Mouse (Mus musculus): ENCODE results near the gene Tmc8. TPM values are rescaled to one million over a fixed set of nuclear protein-coding genes. Genes with fewer than 3 reads are reported as not detected.

Gene Tmc8
- polyA plus RNA-seq, 1 experiment from 2014 or later: 6.0 TPM

DNA sequence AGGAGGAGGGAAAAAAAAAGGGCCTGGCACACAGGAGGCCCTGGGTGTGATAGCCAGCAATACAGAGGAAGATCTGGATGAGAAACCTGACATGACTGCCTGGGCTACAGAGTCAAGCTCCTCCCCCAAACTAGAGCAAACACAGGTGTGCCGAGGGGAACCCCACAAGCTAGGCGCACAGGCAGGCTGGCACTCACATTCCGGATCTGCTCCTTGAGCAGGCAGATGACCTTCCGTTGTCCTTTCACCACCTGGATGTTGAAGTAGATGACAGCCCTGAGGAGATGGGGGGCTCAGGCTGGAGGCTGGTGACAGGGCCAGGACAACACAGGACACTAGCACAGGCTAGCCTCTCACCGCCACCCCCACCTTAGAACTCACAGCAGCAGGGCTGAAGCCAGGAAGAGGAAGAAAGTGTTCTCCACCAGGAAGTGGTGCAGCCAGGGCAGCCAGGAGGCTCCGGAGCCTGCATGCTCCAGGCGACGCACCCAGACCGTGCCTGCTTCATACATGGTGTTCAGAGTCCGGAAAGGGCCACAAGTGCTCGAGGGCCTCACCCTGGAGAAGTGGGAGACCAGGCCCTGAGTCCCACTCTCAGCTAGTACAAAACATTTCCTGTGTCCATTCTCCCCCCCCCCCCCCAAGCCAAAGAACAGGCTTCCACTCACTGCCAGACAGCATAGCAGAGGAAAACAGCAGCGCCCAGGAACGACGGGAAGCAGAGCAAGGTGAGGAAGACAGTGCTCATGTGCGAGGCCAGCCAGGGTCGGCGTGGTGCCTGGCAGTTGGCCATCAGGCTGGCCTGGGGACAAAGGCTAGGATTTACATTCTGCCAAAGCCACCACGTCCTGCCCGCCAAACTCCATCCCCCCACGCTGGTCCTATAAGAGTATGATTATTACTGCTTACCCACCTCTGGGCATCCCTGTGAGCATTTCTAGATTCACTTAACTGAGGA is 12.9 kb upstream of the Tmc8 start:
- no peak overlapping the region for H3K9ac ChIP-seq (ENCODE audit: low read length)
- H3K27ac ChIP-seq (ENCODE audit: low read length): no peak overlapping the region
- H3K4me1 ChIP-seq (ENCODE audit: control insufficient read depth, insufficient read depth, low read length): no peaks in the 10 kb centered on the region; the same call in 1 of the 2 replicates
- no peaks in the 10 kb centered on the region for H3K9me3 ChIP-seq (replicated peaks; ENCODE audit: control insufficient read depth, low read length)
- peaks cover 27% of the 10 kb centered on the region for H3K36me3 ChIP-seq (ENCODE audit: control insufficient read depth, insufficient read depth)
- no peak for ATAC-seq (replicated peaks; ENCODE audit: extremely low read depth, insufficient read depth, low FRiP score)
- no peak overlapping the region for H3K4me3 ChIP-seq (ENCODE audit: low read length)
- no peaks in the 10 kb centered on the region for H3K27me3 ChIP-seq (ENCODE audit: control insufficient read depth, insufficient read depth, low read length)
- H3K4me2 ChIP-seq (ENCODE audit: low read depth, low read length): no peak overlapping the region
- WGBS: 68% methylated on average over 20 of the region's 20 CpGs

DNA sequence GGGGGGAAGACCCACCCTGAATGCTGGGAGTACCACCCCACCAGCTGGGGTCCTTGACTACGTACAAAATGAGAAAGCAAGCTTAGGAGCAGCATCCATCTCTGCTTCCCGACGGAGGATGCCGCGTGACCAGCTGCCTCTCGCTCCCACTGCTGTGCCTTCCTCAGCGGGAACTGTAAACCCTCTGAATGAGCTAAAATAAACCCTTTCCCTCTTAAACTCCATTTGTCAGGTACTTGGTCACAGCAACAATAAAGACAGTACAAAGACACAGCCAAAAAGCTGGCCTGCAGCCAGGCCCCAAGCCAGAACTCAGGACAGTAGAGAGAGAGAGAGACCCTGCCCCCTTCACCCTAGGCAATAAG is 12.2 kb upstream of the Tmc8 start:
- no peak for ATAC-seq (replicated peaks; ENCODE audit: extremely low read depth, insufficient read depth, low FRiP score)

DNA sequence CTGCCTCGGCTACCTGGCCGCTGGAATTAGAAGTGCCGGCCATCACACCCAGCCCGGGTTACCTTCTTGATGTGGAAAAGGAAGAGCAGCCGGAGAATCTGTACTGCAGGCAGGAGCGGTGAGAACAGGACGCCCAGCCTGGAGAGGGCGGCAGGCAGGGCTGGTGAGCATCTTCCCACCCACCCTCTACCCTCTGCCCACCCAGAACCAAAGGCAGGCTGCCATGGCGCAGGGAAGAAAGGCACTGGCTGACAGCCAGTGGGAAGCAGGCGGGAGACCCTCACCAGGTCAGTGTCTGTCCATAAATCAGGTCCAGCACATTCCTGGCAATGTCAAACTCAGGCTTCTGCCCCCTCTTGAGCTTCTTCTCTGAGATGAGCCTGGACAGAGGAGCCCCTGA is 11.5 kb upstream of the Tmc8 start:
- Histone ChIP-seq H3K27me3 (ENCODE audit: control insufficient read depth, insufficient read depth, low read length) (no peaks in the 10 kb centered on the region), H3K9ac (ENCODE audit: low read length) (no peak overlapping the region), H3K4me2 (ENCODE audit: low read depth, low read length) (no peak overlapping the region), H3K27ac (ENCODE audit: low read length) (no peak overlapping the region), H3K4me1 (ENCODE audit: control insufficient read depth, insufficient read depth, low read length) (no peaks in the 10 kb centered on the region; the same call in 1 of the 2 replicates), H3K9me3 (replicated peaks; ENCODE audit: control insufficient read depth, low read length) (no peaks in the 10 kb centered on the region), H3K4me3 (ENCODE audit: low read length) (no peak overlapping the region), H3K36me3 (ENCODE audit: control insufficient read depth, insufficient read depth) (peaks cover 22% of the 10 kb centered on the region)
- WGBS: 85% methylated on average over 10 of the region's 10 CpGs
- no peak for ATAC-seq (replicated peaks; ENCODE audit: extremely low read depth, insufficient read depth, low FRiP score)

More for the DNA sequence above, 12.2 kb upstream of the Tmc8 start:
- Histone ChIP-seq H3K36me3 (ENCODE audit: control insufficient read depth, insufficient read depth) (peaks cover 22% of the 10 kb centered on the region), H3K4me3 (ENCODE audit: low read length) (no peak overlapping the region), H3K9ac (ENCODE audit: low read length) (no peak overlapping the region), H3K27me3 (ENCODE audit: control insufficient read depth, insufficient read depth, low read length) (no peaks in the 10 kb centered on the region), H3K4me1 (ENCODE audit: control insufficient read depth, insufficient read depth, low read length) (no peaks in the 10 kb centered on the region; the same call in 1 of the 2 replicates), H3K27ac (ENCODE audit: low read length) (no peak overlapping the region), H3K4me2 (ENCODE audit: low read depth, low read length) (no peak overlapping the region), H3K9me3 (replicated peaks; ENCODE audit: control insufficient read depth, low read length) (no peaks in the 10 kb centered on the region)
- WGBS: 85% methylated on average over 7 of the region's 7 CpGs

DNA sequence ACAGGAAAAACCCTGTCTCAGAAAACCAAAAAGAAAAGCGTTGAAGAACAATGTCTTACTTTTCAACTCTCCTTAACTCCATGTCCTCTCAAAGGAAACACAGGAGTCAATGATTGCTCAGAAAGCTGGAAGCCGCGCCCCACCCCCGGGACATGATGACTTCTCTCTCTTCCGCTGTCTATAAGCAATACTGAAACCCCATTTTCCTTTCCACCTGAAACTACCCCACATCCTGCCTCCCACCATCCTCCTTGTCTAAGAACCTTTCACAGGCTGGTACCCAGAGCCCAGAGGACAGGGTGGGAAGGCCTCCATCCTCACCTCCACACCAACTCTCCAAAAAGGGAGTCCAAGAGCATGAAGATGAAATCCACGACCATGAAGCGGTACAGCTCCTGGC is 9.5 kb upstream of the Tmc8 start:
- 92% methylated on average over 7 of the region's 7 CpGs for WGBS
- H3K4me3 ChIP-seq (ENCODE audit: low read length): no peak overlapping the region

DNA sequence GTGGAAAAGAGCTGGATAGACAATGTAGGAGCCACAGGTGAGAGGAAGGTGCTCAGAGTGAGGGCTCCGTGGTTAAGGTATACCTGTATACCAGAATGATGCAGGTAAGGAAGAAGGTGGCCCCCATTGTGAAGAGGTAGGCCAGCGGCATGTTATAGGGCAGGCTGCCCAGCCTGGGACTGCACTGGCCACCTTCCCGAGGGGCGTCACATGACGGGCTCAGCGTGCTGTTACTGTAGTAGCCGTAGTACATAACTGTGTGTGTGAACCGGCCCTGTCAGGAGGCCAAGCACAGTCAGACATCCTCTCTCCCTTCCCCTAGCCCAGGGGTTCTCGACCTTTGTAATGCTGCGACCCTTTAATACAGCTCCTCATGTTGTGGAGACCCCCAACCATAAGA is 7.0 kb upstream of the Tmc8 start:
- WGBS: 90% methylated on average over 10 of the region's 10 CpGs
- H3K4me3 ChIP-seq (ENCODE audit: low read length): no peak overlapping the region
- H3K9me3 ChIP-seq (replicated peaks; ENCODE audit: control insufficient read depth, low read length): no peaks in the 10 kb centered on the region
- H3K27ac ChIP-seq (ENCODE audit: low read length): no peak overlapping the region
- H3K27me3 ChIP-seq (ENCODE audit: control insufficient read depth, insufficient read depth, low read length): no peaks in the 10 kb centered on the region
- no peak overlapping the region for H3K4me2 ChIP-seq (ENCODE audit: low read depth, low read length)
- H3K36me3 ChIP-seq (ENCODE audit: control insufficient read depth, insufficient read depth): peaks cover 5% of the 10 kb centered on the region; the same call in 1 of the 2 replicates
- ATAC-seq (replicated peaks; ENCODE audit: extremely low read depth, insufficient read depth, low FRiP score): no peak
- no peak overlapping the region for H3K9ac ChIP-seq (ENCODE audit: low read length)
- peaks cover 11% of the 10 kb centered on the region for H3K4me1 ChIP-seq (ENCODE audit: control insufficient read depth, insufficient read depth, low read length)

More for the DNA sequence above, 9.5 kb upstream of the Tmc8 start:
- H3K27me3 ChIP-seq (ENCODE audit: control insufficient read depth, insufficient read depth, low read length): no peaks in the 10 kb centered on the region
- no peaks in the 10 kb centered on the region for H3K9me3 ChIP-seq (replicated peaks; ENCODE audit: control insufficient read depth, low read length)
- no peak overlapping the region for H3K27ac ChIP-seq (ENCODE audit: low read length)
- no peak overlapping the region for H3K4me2 ChIP-seq (ENCODE audit: low read depth, low read length)
- H3K4me1 ChIP-seq (ENCODE audit: control insufficient read depth, insufficient read depth, low read length): no peaks in the 10 kb centered on the region; the same call in 1 of the 2 replicates
- no peak for ATAC-seq (replicated peaks; ENCODE audit: extremely low read depth, insufficient read depth, low FRiP score)
- no peak overlapping the region for H3K9ac ChIP-seq (ENCODE audit: low read length)
- peaks cover 12% of the 10 kb centered on the region; the same call in 1 of the 2 replicates for H3K36me3 ChIP-seq (ENCODE audit: control insufficient read depth, insufficient read depth)

DNA sequence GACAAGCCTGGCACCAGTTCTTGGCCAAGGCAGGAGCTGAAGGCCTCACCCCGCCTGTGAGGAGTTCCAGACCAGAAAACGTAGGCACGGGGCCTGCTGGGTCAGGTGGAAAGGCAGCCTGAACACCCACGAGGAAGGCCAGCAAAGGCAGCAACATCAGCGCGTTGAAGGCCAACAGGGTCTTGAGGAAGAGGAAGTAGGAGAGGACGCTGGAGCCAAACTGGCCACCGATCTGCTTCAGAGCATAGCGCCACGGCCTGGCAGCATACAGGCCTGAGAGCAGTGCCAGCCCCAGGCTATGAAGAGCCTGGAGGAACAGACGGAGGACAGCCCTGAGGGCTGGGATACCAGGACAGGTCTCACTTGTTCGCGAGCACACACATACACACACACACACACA is 6.3 kb upstream of the Tmc8 start:
- H3K4me3 ChIP-seq (ENCODE audit: low read length): no peak overlapping the region
- peaks cover 5% of the 10 kb centered on the region; the same call in 1 of the 2 replicates for H3K36me3 ChIP-seq (ENCODE audit: control insufficient read depth, insufficient read depth)
- WGBS: 87% methylated on average over 13 of the region's 13 CpGs

DNA sequence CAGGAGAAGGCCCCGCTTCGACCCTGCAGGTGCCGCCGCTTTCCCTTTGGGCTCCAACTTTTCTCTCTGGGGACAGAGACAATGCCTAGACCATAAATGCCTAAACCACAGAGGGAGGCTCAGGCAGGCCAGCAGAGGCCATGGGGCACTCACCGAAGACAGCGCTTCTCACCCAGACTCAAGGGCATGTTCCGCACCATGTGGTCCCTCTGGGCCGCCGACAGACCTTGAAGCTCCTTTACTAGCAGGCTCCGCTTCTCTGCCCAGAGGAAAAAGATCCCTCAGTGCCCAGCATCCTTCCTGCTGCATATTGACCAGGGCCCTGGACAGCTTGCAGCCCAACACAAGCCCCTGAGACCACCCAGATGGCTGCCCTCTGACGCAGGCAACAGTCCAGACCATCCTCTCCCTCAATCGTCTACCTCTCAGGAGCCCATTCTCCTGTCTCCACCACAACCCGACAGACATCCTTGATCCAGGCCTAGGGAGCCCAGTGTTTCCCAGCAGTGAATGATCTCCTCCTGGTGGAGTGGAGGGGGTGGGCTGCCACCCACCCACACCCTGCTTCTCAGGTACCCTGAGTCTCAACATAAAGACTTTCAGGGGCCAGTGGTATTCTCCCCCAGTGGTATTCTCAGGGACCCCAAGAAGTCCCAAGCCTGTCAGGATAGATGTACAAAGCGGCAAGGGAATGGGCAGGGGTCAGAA is 5.6 kb upstream of the Tmc8 start:
- Histone ChIP-seq H3K9ac (ENCODE audit: low read length) (no peak overlapping the region), H3K36me3 (ENCODE audit: control insufficient read depth, insufficient read depth) (peaks cover 5% of the 10 kb centered on the region; the same call in 1 of the 2 replicates), H3K4me1 (ENCODE audit: control insufficient read depth, insufficient read depth, low read length) (peaks cover 17% of the 10 kb centered on the region), H3K27me3 (ENCODE audit: control insufficient read depth, insufficient read depth, low read length) (no peaks in the 10 kb centered on the region), H3K27ac (ENCODE audit: low read length) (no peak overlapping the region), H3K9me3 (replicated peaks; ENCODE audit: control insufficient read depth, low read length) (no peaks in the 10 kb centered on the region), H3K4me2 (ENCODE audit: low read depth, low read length) (no peak overlapping the region), H3K4me3 (ENCODE audit: low read length) (no peak overlapping the region)
- ATAC-seq (replicated peaks; ENCODE audit: extremely low read depth, insufficient read depth, low FRiP score): no peak
- 91% methylated on average over 14 of the region's 14 CpGs for WGBS

More for the DNA sequence above, 6.3 kb upstream of the Tmc8 start:
- Histone ChIP-seq H3K4me1 (ENCODE audit: control insufficient read depth, insufficient read depth, low read length) (peaks cover 11% of the 10 kb centered on the region), H3K27me3 (ENCODE audit: control insufficient read depth, insufficient read depth, low read length) (no peaks in the 10 kb centered on the region), H3K4me2 (ENCODE audit: low read depth, low read length) (no peak overlapping the region), H3K27ac (ENCODE audit: low read length) (no peak overlapping the region), H3K9ac (ENCODE audit: low read length) (no peak overlapping the region), H3K9me3 (replicated peaks; ENCODE audit: control insufficient read depth, low read length) (no peaks in the 10 kb centered on the region)
- no peak for ATAC-seq (replicated peaks; ENCODE audit: extremely low read depth, insufficient read depth, low FRiP score)

DNA sequence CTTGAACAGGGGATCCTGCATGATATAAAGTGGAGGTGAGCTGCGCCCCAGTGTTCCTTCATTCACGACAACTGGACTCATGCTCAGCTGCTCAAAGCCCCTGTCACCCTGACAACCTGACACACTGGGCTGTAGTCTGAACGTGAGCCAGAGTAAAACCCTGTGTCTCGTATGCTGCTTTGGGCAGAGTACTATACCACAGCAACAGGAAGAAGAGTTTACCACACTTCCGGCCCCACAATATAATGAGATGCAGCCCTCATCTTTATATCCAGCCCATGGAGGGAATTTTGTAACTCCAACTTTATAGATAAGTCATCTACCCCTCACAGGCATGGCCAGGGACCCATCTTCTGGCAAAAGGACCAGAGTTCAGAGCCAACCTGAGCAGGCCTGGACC is 4.8 kb upstream of the Tmc8 start:
- H3K4me3 ChIP-seq (ENCODE audit: low read length): no peak overlapping the region
- no peaks in the 10 kb centered on the region; the same call in 1 of the 2 replicates for H3K36me3 ChIP-seq (ENCODE audit: control insufficient read depth, insufficient read depth)
- peaks cover 25% of the 10 kb centered on the region for H3K4me1 ChIP-seq (ENCODE audit: control insufficient read depth, insufficient read depth, low read length)
- WGBS: 88% methylated on average over 5 of the region's 5 CpGs
- H3K4me2 ChIP-seq (ENCODE audit: low read depth, low read length): no peak overlapping the region
- H3K9me3 ChIP-seq (replicated peaks; ENCODE audit: control insufficient read depth, low read length): no peaks in the 10 kb centered on the region
- no peak overlapping the region for H3K9ac ChIP-seq (ENCODE audit: low read length)
- ATAC-seq (replicated peaks; ENCODE audit: extremely low read depth, insufficient read depth, low FRiP score): no peak
- no peak overlapping the region for H3K27ac ChIP-seq (ENCODE audit: low read length)
- H3K27me3 ChIP-seq (ENCODE audit: control insufficient read depth, insufficient read depth, low read length): no peaks in the 10 kb centered on the region

DNA sequence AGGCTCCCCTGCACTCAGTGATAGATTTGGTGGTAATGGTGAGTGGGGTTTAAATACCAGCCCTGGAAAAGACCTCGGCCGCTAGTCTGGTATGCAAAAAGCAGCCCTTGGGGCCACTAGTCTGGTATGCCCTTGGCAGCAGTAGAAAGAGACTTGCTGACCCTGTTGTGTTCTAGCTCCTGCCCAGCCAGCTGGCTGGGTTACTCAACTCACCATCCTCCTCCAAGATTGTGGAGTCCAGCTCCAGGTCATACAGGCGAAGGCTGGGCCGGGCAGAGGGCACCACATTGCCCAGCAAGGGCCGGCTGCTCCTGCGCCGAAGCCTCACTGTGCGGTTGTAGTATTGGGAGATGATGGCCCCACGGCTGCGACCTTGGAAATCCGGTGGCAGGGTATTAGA is 3.8 kb upstream of the Tmc8 start:
- Histone ChIP-seq H3K4me3 (ENCODE audit: low read length) (no peak overlapping the region), H3K27me3 (ENCODE audit: control insufficient read depth, insufficient read depth, low read length) (no peaks in the 10 kb centered on the region), H3K36me3 (ENCODE audit: control insufficient read depth, insufficient read depth) (no peaks in the 10 kb centered on the region; the same call in 1 of the 2 replicates), H3K9me3 (replicated peaks; ENCODE audit: control insufficient read depth, low read length) (no peaks in the 10 kb centered on the region), H3K9ac (ENCODE audit: low read length) (no peak overlapping the region), H3K27ac (ENCODE audit: low read length) (no peak overlapping the region), H3K4me1 (ENCODE audit: control insufficient read depth, insufficient read depth, low read length) (peaks cover 31% of the 10 kb centered on the region), H3K4me2 (ENCODE audit: low read depth, low read length) (no peak overlapping the region)
- no peak for ATAC-seq (replicated peaks; ENCODE audit: extremely low read depth, insufficient read depth, low FRiP score)
- 94% methylated on average over 11 of the region's 11 CpGs for WGBS
